Mouse (Mus musculus) heart, postnatal 0 days (tissue): ENCODE results near the gene Hivep3.

Experiments used
- CTCF ChIP-seq: IDR thresholded peaks from 2 replicates; pipeline ENCODE4 v1.5.1; 2016; ENCODE audit warnings: antibody characterized with exemption, control low read depth, low read depth
- EP300 ChIP-seq: IDR thresholded peaks from 2 replicates; pipeline ENCODE4 v1.6.1; 2016; ENCODE audit warnings: antibody characterized with exemption, low read depth

DNA sequence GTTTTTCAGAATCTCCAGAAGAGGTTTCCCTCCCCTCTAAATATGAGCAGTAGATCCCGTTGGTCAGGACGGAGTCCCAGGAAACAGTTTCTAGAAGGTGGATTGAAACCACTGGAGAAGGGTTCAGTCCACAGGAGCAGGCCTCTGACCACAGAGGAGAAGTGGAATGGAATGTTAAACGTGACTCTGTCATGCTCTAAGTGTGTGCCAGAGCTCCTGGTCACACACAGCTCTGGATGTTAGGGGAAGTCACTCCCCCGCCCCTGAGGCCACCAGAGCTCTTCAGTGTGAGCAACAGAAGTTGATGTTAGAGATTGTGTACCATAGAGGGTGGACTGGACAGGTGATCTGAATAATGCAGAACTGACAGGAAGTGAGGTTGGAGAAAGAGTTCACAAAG is 258.2 kb downstream of the Hivep3 start:
- TF ChIP-seq CTCF (no peak), EP300 (no peak)
